Mouse (Mus musculus) liver, embryonic 14.5 days (tissue): ENCODE data around the gene Odc1. TPM values are rescaled to one million over a fixed set of nuclear protein-coding genes. Genes with fewer than 3 reads are reported as not detected.
"Not testable (repeated sequence)": the region's sequence is repeated elsewhere in the genome, so short reads cannot be mapped to it uniquely, and the experiment has no call there.

ENCODE experiments used
- ATAC-seq: fragments of 200-750 bp; cut with Nextera tagmentation; 2 replicates; pipeline ENCODE4 v1.8.0; 2017; ENCODE audit warnings: moderate number of reproducible peaks, mild to moderate bottlenecking, moderate library complexity; ENCODE audit not compliant: insufficient read depth
- DNase-seq, 3 experiments: peaks; one replicate each; pipeline ENCODE4 v3.0.0-alpha.2; 2012 to 2013; ENCODE audit warnings: low read depth in 3 of 3, low spot score in 3 of 3
- H3K27ac ChIP-seq: fragments of 300-500 bp; sonication (generic); 2 replicates; pipeline ENCODE4 v1.5.1; 2014; ENCODE audit warnings: moderate library complexity, mild to moderate bottlenecking, control low read depth, inconsistent platforms
- H3K27me3 ChIP-seq: fragments of 300-500 bp; sonication (generic); 2 replicates; pipeline ENCODE4 v1.6.1; 2014; ENCODE audit warnings: mild to moderate bottlenecking, low read length, moderate library complexity; ENCODE audit not compliant: control insufficient read depth, insufficient read depth
- H3K36me3 ChIP-seq: fragments of 300-500 bp; sonication (generic); replicated peaks from 2 replicates; pipeline ENCODE4 v1.6.1; 2014; ENCODE audit warnings: low read depth; ENCODE audit not compliant: control insufficient read depth, insufficient read depth
- H3K4me1 ChIP-seq, 2 experiments: fragments of 200-500 bp in 1 of 2; fragments of 300-500 bp in 1 of 2; sonication (generic) in 1 of 2; replicated peaks; 2 replicates each; pipeline ENCODE4 v1.6.1; 2012 to 2014; ENCODE audit warnings: antibody characterized with exemption in 1 of 2, inconsistent platforms in 1 of 2, low read length in 1 of 2; ENCODE audit not compliant: control insufficient read depth in 2 of 2, insufficient read depth in 2 of 2
- H3K4me2 ChIP-seq: fragments of 300-500 bp; sonication (generic); 2 replicates; pipeline ENCODE4 v1.6.1; 2014; ENCODE audit warnings: low read depth, mild to moderate bottlenecking, control low read depth, moderate library complexity
- H3K4me3 ChIP-seq, 2 experiments: fragments of 200-500 bp in 1 of 2; fragments of 300-500 bp in 1 of 2; sonication (generic) in 1 of 2; 2 replicates each; pipeline ENCODE4 v1.5.1; 2012 to 2014; ENCODE audit warnings: low read depth in 2 of 2, low read length in 2 of 2, mild to moderate bottlenecking in 2 of 2, control low read depth in 1 of 2, inconsistent platforms in 1 of 2, moderate library complexity in 1 of 2; ENCODE audit not compliant: insufficient read depth in 1 of 2
- H3K9ac ChIP-seq: fragments of 300-500 bp; sonication (generic); replicated peaks from 2 replicates; pipeline ENCODE4 v1.6.1; 2014; ENCODE audit warnings: mild to moderate bottlenecking, control low read depth, moderate library complexity
- H3K9me3 ChIP-seq: fragments of 300-500 bp; sonication (generic); 2 replicates; pipeline ENCODE4 v1.6.1; 2016; ENCODE audit warnings: low read length, mixed read lengths; ENCODE audit not compliant: control insufficient read depth
- CTCF ChIP-seq: IDR thresholded peaks from 2 replicates; pipeline ENCODE4 v1.5.1; 2016; ENCODE audit warnings: antibody characterized with exemption, low read depth, control low read depth
- EP300 ChIP-seq: IDR thresholded peaks from 2 replicates; pipeline ENCODE4 v1.6.1; 2016; ENCODE audit warnings: antibody characterized with exemption, low read depth
- WGBS: fragments of 180-500 bp; shearing (Covaris S2); extraction: QIAGEN DNeasy Blood & Tissue Kit; methylation state at CpG from one replicate; pipeline ENCODE4 v1.1.7; 2014; ENCODE audit not compliant: insufficient replicate concordance; 5-methylcytosine and 5-hydroxymethylcytosine counted together
- polyA plus RNA-seq, 2 experiments: library from polyadenylated mRNA; depleted of rRNA in 1 of 2; stranded (reverse) in 1 of 2; unstranded in 1 of 2; fragments of >200 nt; fragmentation: Nextera tagmentation in 1 of 2; extraction: Ambion mirVana in 1 of 2; gene quantifications; 2 replicates each; pipeline versions ENCODE4 v1.2.1 to v1.2.3; 2012 to 2014

The Odc1 gene
- polyA plus RNA-seq, 2 experiments: 444 to 457 TPM

DNA sequence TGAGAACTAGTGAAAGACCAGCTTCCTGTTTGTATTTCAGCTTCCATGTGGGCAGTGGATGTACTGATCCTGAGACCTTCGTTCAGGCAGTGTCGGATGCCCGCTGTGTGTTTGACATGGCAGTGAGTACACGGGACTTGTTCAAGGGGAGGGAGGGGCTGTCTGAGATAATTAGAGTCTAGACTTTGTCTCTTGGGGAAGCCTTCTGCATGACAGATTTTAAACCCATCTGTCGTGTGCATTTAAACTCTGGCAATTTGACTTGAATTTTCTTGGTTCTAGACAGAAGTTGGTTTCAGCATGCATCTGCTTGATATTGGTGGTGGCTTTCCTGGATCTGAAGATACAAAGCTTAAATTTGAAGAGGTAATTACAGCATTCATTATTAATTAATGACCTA lies 3.9 kb downstream of the Odc1 start:
- no peaks in the 10 kb centered on the region for H3K27me3 ChIP-seq
- 83% methylated on average over 5 of the region's 5 CpGs for WGBS
- H3K4me1 ChIP-seq: peaks cover 8 to 15% of the 10 kb centered on the region in 2 experiments
- ATAC-seq: no peak
- no peaks in the 10 kb centered on the region for H3K9me3 ChIP-seq
- no peak for DNase-seq
- no peak for TF ChIP-seq CTCF
- no peak for TF ChIP-seq EP300
- H3K27ac ChIP-seq: no peak overlapping the region
- H3K9ac ChIP-seq: no peak overlapping the region
- H3K4me2 ChIP-seq: peak overlapping the region; percentile 85
- H3K4me3 ChIP-seq: no peak overlapping the region
- H3K36me3 ChIP-seq: peaks cover 61% of the 10 kb centered on the region

DNA sequence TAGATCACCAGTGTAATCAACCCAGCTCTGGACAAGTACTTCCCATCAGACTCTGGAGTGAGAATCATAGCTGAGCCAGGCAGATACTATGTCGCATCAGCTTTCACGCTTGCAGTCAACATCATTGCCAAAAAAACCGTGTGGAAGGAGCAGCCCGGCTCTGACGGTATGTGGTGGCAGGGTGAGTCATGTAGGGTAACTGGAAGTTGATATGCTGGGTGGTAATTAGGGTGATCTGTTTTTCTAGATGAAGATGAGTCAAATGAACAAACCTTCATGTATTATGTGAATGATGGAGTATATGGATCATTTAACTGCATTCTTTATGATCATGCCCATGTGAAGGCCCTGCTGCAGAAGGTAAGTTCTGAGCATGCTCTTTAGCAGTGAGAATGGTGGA lies 4.8 kb downstream of the Odc1 start:
- DNase-seq, H3K4me2 ChIP-seq, H3K9ac ChIP-seq, H3K4me3 ChIP-seq, H3K9me3 ChIP-seq, H3K4me1 ChIP-seq, ATAC-seq, H3K27me3 ChIP-seq, H3K27ac ChIP-seq: not testable (repeated sequence)
- 83% methylated on average over 5 of the region's 5 CpGs for WGBS
- H3K36me3 ChIP-seq: peaks cover 61% of the 10 kb centered on the region

DNA sequence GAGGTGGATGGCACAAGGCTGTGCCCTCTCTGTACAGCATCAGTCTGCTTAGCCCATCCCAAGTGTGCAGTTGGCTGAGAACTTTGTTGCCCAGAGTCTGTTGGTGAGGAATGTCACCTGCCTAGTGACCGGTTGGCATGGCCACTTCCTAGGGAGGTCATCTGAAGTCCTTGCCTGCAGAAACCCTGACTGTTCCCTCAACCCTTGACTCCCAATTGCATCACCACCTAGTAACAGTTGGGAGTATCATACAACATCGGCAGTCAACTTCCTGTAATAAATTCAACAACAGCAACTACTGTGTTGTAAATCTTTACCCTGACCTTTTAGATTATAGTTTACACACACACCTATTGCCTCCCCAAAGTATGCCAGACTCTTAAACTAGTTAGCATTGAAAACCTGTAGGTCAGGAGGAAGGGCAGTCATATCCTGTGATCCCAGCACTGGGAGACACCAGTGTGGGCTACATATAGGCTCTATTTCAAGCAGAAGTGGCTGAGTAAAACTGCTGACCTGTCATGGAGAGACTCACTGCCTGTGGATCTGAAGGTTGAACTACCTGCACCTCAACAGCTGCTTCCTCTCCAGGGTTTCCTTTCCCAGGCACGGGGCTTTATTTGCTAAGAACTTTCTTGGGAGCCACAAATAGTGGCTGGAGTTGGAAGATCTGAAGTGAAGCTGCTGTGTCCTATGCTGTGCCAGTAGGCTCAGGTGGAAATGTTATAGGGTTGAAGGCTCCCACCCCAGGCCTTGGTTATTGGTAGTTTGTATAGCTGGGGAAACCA lies 6.8 kb downstream of the Odc1 start:
- ATAC-seq (no peak), DNase-seq (no peak)
- Histone ChIP-seq H3K9ac (no peak overlapping the region), H3K4me3 (no peak overlapping the region), H3K4me1 (peaks cover 3 to 9% of the 10 kb centered on the region in 2 experiments; a peak in 3 of 4 replicates), H3K27me3 (no peaks in the 10 kb centered on the region), H3K27ac (peak overlapping the region; percentile 52), H3K9me3 (no peaks in the 10 kb centered on the region), H3K4me2 (no peak overlapping the region), H3K36me3 (peaks cover 57% of the 10 kb centered on the region)
- no peak for TF ChIP-seq CTCF
- TF ChIP-seq EP300: no peak
- WGBS: 72% methylated on average over 3 of the region's 3 CpGs

DNA sequence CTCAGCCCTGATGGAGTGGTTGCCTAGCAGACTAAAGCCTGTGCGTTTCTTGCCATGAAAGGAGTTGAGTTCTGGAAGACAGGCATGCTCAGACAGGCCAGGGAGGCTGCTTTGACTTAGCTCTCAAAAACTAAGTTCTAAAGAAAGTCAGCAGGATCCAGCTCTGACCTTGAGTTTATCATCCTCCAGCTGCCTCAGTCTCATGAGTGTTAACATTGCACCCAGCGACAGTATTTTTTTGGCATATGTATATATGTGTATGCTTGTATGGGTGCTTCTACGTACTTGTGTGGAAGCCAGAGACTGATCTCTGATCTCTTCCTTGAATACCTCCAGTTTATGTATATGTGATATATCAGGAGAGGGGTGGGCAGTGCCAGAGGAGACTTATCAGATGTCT lies 7.8 kb downstream of the Odc1 start:
- no peak for DNase-seq

DNA sequence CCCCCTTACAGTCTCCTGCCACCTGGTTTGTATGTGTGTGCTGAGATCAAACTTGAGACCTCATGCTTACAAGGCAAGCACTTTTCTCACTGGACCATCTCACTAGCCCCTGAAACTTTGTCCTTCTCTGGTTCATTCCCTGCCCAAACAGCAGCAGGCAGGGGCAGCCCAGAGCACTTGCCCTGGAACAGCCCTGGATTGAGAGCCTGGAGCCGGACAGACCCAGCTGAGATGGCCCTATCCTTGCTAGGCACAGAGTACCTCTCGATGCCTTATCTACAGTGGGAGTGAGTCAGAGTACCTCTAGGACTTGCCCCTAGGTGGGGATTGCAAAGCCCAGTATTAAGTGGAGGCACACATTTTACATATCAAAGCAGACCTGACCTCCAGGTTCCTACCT lies 8.4 kb downstream of the Odc1 start:
- ATAC-seq (peak; percentile 41), DNase-seq (no peak)
- 34% methylated on average over 2 of the region's 2 CpGs for WGBS

More for the DNA sequence above, 7.8 kb downstream of the Odc1 start:
- Histone ChIP-seq H3K27ac (peak overlapping the region; percentile 59), H3K9ac (no peak overlapping the region), H3K4me3 (no peak overlapping the region), H3K4me2 (no peak overlapping the region), H3K27me3 (no peaks in the 10 kb centered on the region), H3K36me3 (peaks cover 47% of the 10 kb centered on the region), H3K4me1 (peaks cover 2% of the 10 kb centered on the region in 2 experiments; a peak in 1 of 4 replicates), H3K9me3 (no peaks in the 10 kb centered on the region)
- no peak for TF ChIP-seq EP300
- TF ChIP-seq CTCF: no peak
- WGBS: 67% methylated on average over 3 of the region's 3 CpGs
- peak; percentile 3; the same call in 1 of the 2 replicates for ATAC-seq

More for the DNA sequence above, 8.4 kb downstream of the Odc1 start:
- Histone ChIP-seq H3K4me2 (no peak overlapping the region), H3K36me3 (peaks cover 41% of the 10 kb centered on the region), H3K4me1 (peaks cover 2% of the 10 kb centered on the region in 2 experiments; a peak in 1 of 4 replicates), H3K9me3 (no peaks in the 10 kb centered on the region), H3K27me3 (no peaks in the 10 kb centered on the region), H3K9ac (no peak overlapping the region), H3K27ac (peak overlapping the region; percentile 59), H3K4me3 (no peak overlapping the region)
- no peak for TF ChIP-seq EP300
- no peak for TF ChIP-seq CTCF
